Mouse (Mus musculus): ENCODE measurements around the gene Il12a.

GRCm38 (mm10) chr3:68675216-68675835 is 15.1 kb upstream of the Il12a start:
- TF ChIP-seq GATA1 (IDR thresholded peaks at IDR 0.05; ENCODE audit: borderline replicate concordance, low read length) (no peak), FLI1 (IDR thresholded peaks at IDR 0.05; ENCODE audit: low read length) (no peak)
